15 mouse cellular contexts compared by ENCODE assay signal in genomic region chr1:68089623-68090022, GRCm38 (mm10).
"Had no signal": no experiment of that assay in that cellular context is flagged by ENCODE, and none has a peak within 500 bp of the region (broad histone marks: within the 10 kb centered on the region; RNA-seq: fewer than 3 reads in every experiment).

No protein-coding gene starts in this region.

- H3K4me3 ChIP-seq: midbrain, embryonic 12.5 days; neural tube, embryonic 12.5 days; stomach, embryonic 15.5 days had no signal

- H3K27ac ChIP-seq: liver, embryonic 14.5 days; midbrain, embryonic 12.5 days; neural tube, embryonic 12.5 days; stomach, embryonic 15.5 days; stomach, postnatal 0 days had no signal

- ATAC-seq: midbrain, embryonic 16.5 days had no signal

- H3K9me3 ChIP-seq: midbrain, embryonic 12.5 days; neural tube, embryonic 12.5 days; stomach, embryonic 15.5 days had no signal

- H3K36me3 ChIP-seq: midbrain, embryonic 12.5 days; neural tube, embryonic 12.5 days; stomach, embryonic 15.5 days had no signal

- H3K4me1 ChIP-seq: midbrain, embryonic 12.5 days; neural tube, embryonic 12.5 days; stomach, embryonic 15.5 days had no signal

- H3K27me3 ChIP-seq: midbrain, embryonic 12.5 days; neural tube, embryonic 12.5 days; stomach, embryonic 15.5 days had no signal

- DNase-seq: lung, adult 18-20 months; lung, embryonic 14.5 days; lung, postnatal 10 days; lung, postnatal 4 days; midbrain, embryonic 14.5 days; right cerebral cortex, postnatal 14 days; thymus, adult 2 months; thymus, postnatal 25 days; thymus, postnatal 4 days had no signal

- H3K9ac ChIP-seq: liver, embryonic 14.5 days; lung, embryonic 14.5 days; midbrain, embryonic 12.5 days; neural tube, embryonic 12.5 days; stomach, embryonic 15.5 days had no signal

- H3K4me2 ChIP-seq: lung, embryonic 14.5 days; midbrain, embryonic 12.5 days; neural tube, embryonic 12.5 days; stomach, embryonic 15.5 days had no signal
